Mouse (Mus musculus): Measurements from ENCODE around the gene Hpse. TPM values are rescaled to one million over a fixed set of nuclear protein-coding genes. Genes with fewer than 3 reads are reported as not detected.

Gene Hpse
- polyA plus RNA-seq, 2 experiments: 1.2 to 1.9 TPM

GRCm38 (mm10) chr5:100632540-100633129 lies 86.9 kb downstream of the Hpse start:
- H3K9ac ChIP-seq (replicated peaks): no peak overlapping the region
- no peak for DNase-seq (ENCODE audit: low read depth in 3 of 3, low spot score in 3 of 3)

More at GRCm38 (mm10) chr5:100632540-100633129, 86.9 kb downstream of the Hpse start:
- no peak overlapping the region for H3K4me2 ChIP-seq (ENCODE audit: low read depth)
- no peaks in the 10 kb centered on the region for H3K27me3 ChIP-seq (ENCODE audit: control insufficient read depth, insufficient read depth, low read length)
- H3K4me1 ChIP-seq (replicated peaks; ENCODE audit: control insufficient read depth in 2 of 2, insufficient read depth in 2 of 2, low read length in 1 of 2): peaks cover 37 to 48% of the 10 kb centered on the region in 2 experiments
- no peaks in the 10 kb centered on the region for H3K36me3 ChIP-seq (replicated peaks; ENCODE audit: control insufficient read depth, insufficient read depth, low read depth)
- no peak overlapping the region for H3K4me3 ChIP-seq (ENCODE audit: insufficient read depth in 1 of 2, low read depth in 2 of 2, low read length in 2 of 2)
- no peak for ATAC-seq (ENCODE audit: insufficient read depth)
- no peak overlapping the region for H3K27ac ChIP-seq
- no peaks in the 10 kb centered on the region for H3K9me3 ChIP-seq (ENCODE audit: control insufficient read depth, low read length)
- WGBS (ENCODE audit: insufficient replicate concordance): 69% methylated on average over 8 of the region's 8 CpGs
- no peak for TF ChIP-seq CTCF (IDR thresholded peaks at IDR 0.05; ENCODE audit: low read depth)
- no peak for TF ChIP-seq EP300 (IDR thresholded peaks at IDR 0.05; ENCODE audit: low read depth)

Other genes starting within 250 kb of the Hpse start
- gene Lin54, start 219.1 kb downstream of the Hpse start, polyA plus RNA-seq (2012; rRNA removed): 5.7 and 8.5 TPM in 2 replicates
- gene Lin54, start 219.1 kb downstream of the Hpse start, polyA plus RNA-seq (2014; fragmentation: Nextera tagmentation; extraction: Ambion mirVana): 11.0 and 12.0 TPM in 2 replicates
- gene Cops4, start 201.4 kb downstream of the Hpse start, polyA plus RNA-seq (2012; rRNA removed): 18.4 and 28.2 TPM in 2 replicates
- 70.9 and 74.5 TPM in 2 replicates for gene Cops4, start 201.4 kb downstream of the Hpse start, polyA plus RNA-seq (2014; fragmentation: Nextera tagmentation; extraction: Ambion mirVana)
- gene Plac8, start 147.5 kb downstream of the Hpse start, polyA plus RNA-seq (2012; rRNA removed): 64.3 and 87.8 TPM in 2 replicates
- 67.3 and 91.1 TPM in 2 replicates for gene Plac8, start 147.5 kb downstream of the Hpse start, polyA plus RNA-seq (2014; fragmentation: Nextera tagmentation; extraction: Ambion mirVana)
- gene Coq2, start 44.6 kb downstream of the Hpse start, polyA plus RNA-seq (2012; rRNA removed): 19.2 and 23.8 TPM in 2 replicates
- gene Coq2, start 44.6 kb downstream of the Hpse start, polyA plus RNA-seq (2014; fragmentation: Nextera tagmentation; extraction: Ambion mirVana): 25.7 and 29.4 TPM in 2 replicates
- gene Helq, start 78.9 kb upstream of the Hpse start, polyA plus RNA-seq (2012; rRNA removed): 7.3 and 13.9 TPM in 2 replicates
- 12.2 and 12.4 TPM in 2 replicates for gene Helq, start 78.9 kb upstream of the Hpse start, polyA plus RNA-seq (2014; fragmentation: Nextera tagmentation; extraction: Ambion mirVana)
- 27.8 and 49.4 TPM in 2 replicates for gene Mrps18c, start 78.9 kb upstream of the Hpse start, polyA plus RNA-seq (2012; rRNA removed)
- 164 and 180 TPM in 2 replicates for gene Mrps18c, start 78.9 kb upstream of the Hpse start, polyA plus RNA-seq (2014; fragmentation: Nextera tagmentation; extraction: Ambion mirVana)
- gene Abraxas1, start 101.2 kb upstream of the Hpse start, polyA plus RNA-seq (2012; rRNA removed): 7.1 and 10.4 TPM in 2 replicates
- 11.5 and 13.1 TPM in 2 replicates for gene Abraxas1, start 101.2 kb upstream of the Hpse start, polyA plus RNA-seq (2014; fragmentation: Nextera tagmentation; extraction: Ambion mirVana)
- 0.68 and 0.77 TPM in 2 replicates for gene Gpat3, start 126.0 kb upstream of the Hpse start, polyA plus RNA-seq (2012; rRNA removed)
- 0.94 and 1.4 TPM in 2 replicates for gene Gpat3, start 126.0 kb upstream of the Hpse start, polyA plus RNA-seq (2014; fragmentation: Nextera tagmentation; extraction: Ambion mirVana)

All from liver, embryonic 14.5 days (tissue).